Mouse (Mus musculus): Measurements from ENCODE around the gene Snrpa. TPM values are rescaled to one million over a fixed set of nuclear protein-coding genes. Genes with fewer than 3 reads are reported as not detected.

Gene Snrpa
- polyA plus RNA-seq, 1 experiment from 2014 or later = 207 TPM

- Histone ChIP-seq H3K27ac (ENCODE audit: low read depth, low read length) (no peak overlapping the region), H3K9me3 (ENCODE audit: control insufficient read depth, low read length) (no peaks in the 10 kb centered on the region), H3K4me2 (ENCODE audit: low read depth, low read length) (no peak overlapping the region), H3K9ac (replicated peaks; ENCODE audit: low read depth, low read length) (no peak overlapping the region), H3K27me3 (ENCODE audit: control insufficient read depth, insufficient read depth, low read length) (no peaks in the 10 kb centered on the region), H3K4me1 (ENCODE audit: control insufficient read depth, insufficient read depth, low read length) (peaks cover 35% of the 10 kb centered on the region), H3K4me3 (ENCODE audit: low read depth, low read length) (no peak overlapping the region), H3K36me3 (ENCODE audit: control insufficient read depth, insufficient read depth, low read length) (peaks cover 3% of the 10 kb centered on the region; the same call in 1 of the 2 replicates)
- 82% methylated on average over 6 of the region's 6 CpGs for WGBS
- no peak for ATAC-seq (ENCODE audit: low read depth)
Measured at GRCm38 (mm10) chr7:27221939-27222338, 25.9 kb upstream of the Snrpa start.

- peaks cover 15% of the 10 kb centered on the region; the same call in 1 of the 2 replicates for H3K36me3 ChIP-seq (ENCODE audit: control insufficient read depth, insufficient read depth, low read length)
- no peak overlapping the region for H3K9ac ChIP-seq (replicated peaks; ENCODE audit: low read depth, low read length)
- no peak overlapping the region for H3K4me3 ChIP-seq (ENCODE audit: low read depth, low read length)
- H3K27me3 ChIP-seq (ENCODE audit: control insufficient read depth, insufficient read depth, low read length) = no peaks in the 10 kb centered on the region
- H3K9me3 ChIP-seq (ENCODE audit: control insufficient read depth, low read length) = no peaks in the 10 kb centered on the region
- ATAC-seq (ENCODE audit: low read depth) = no peak
- no peak overlapping the region for H3K27ac ChIP-seq (ENCODE audit: low read depth, low read length)
- WGBS = 74% methylated on average over 11 of the region's 11 CpGs
- peaks cover 15% of the 10 kb centered on the region for H3K4me1 ChIP-seq (ENCODE audit: control insufficient read depth, insufficient read depth, low read length)
- H3K4me2 ChIP-seq (ENCODE audit: low read depth, low read length) = no peak overlapping the region
Measured at GRCm38 (mm10) chr7:27219937-27220336, 23.9 kb upstream of the Snrpa start.

- Histone ChIP-seq H3K27me3 (ENCODE audit: control insufficient read depth, insufficient read depth, low read length) (no peaks in the 10 kb centered on the region), H3K4me2 (ENCODE audit: low read depth, low read length) (no peak overlapping the region), H3K27ac (ENCODE audit: low read depth, low read length) (no peak overlapping the region), H3K9me3 (ENCODE audit: control insufficient read depth, low read length) (no peaks in the 10 kb centered on the region), H3K4me3 (ENCODE audit: low read depth, low read length) (no peak overlapping the region), H3K9ac (replicated peaks; ENCODE audit: low read depth, low read length) (no peak overlapping the region), H3K4me1 (ENCODE audit: control insufficient read depth, insufficient read depth, low read length) (0 out of 2 replicates have a peak, but pooled peaks cover 2% of the 10 kb centered on the region), H3K36me3 (ENCODE audit: control insufficient read depth, insufficient read depth, low read length) (peaks cover 15% of the 10 kb centered on the region; the same call in 1 of the 2 replicates)
- ATAC-seq (ENCODE audit: low read depth) = no peak
- 87% methylated on average over 7 of the region's 7 CpGs for WGBS
Measured at GRCm38 (mm10) chr7:27218586-27218985, 22.5 kb upstream of the Snrpa start.

GRCm38 (mm10) chr7:27212626-27213025 is 16.6 kb upstream of the Snrpa start:
- H3K4me3 ChIP-seq (ENCODE audit: low read depth, low read length) = no peak overlapping the region
- no peak overlapping the region for H3K27ac ChIP-seq (ENCODE audit: low read depth, low read length)
- H3K9ac ChIP-seq (replicated peaks; ENCODE audit: low read depth, low read length) = no peak overlapping the region
- H3K4me2 ChIP-seq (ENCODE audit: low read depth, low read length) = no peak overlapping the region
- ATAC-seq (ENCODE audit: low read depth) = no peak
- H3K4me1 ChIP-seq (ENCODE audit: control insufficient read depth, insufficient read depth, low read length) = no peaks in the 10 kb centered on the region
- no peaks in the 10 kb centered on the region for H3K27me3 ChIP-seq (ENCODE audit: control insufficient read depth, insufficient read depth, low read length)
- H3K9me3 ChIP-seq (ENCODE audit: control insufficient read depth, low read length) = no peaks in the 10 kb centered on the region
- 85% methylated on average over 2 of the region's 2 CpGs for WGBS
- H3K36me3 ChIP-seq (ENCODE audit: control insufficient read depth, insufficient read depth, low read length) = peaks cover 58% of the 10 kb centered on the region

- Histone ChIP-seq H3K27ac (ENCODE audit: low read depth, low read length) (no peak overlapping the region), H3K27me3 (ENCODE audit: control insufficient read depth, insufficient read depth, low read length) (no peaks in the 10 kb centered on the region), H3K9ac (replicated peaks; ENCODE audit: low read depth, low read length) (no peak overlapping the region), H3K9me3 (ENCODE audit: control insufficient read depth, low read length) (no peaks in the 10 kb centered on the region), H3K4me2 (ENCODE audit: low read depth, low read length) (no peak overlapping the region), H3K4me3 (ENCODE audit: low read depth, low read length) (no peak overlapping the region), H3K36me3 (ENCODE audit: control insufficient read depth, insufficient read depth, low read length) (peaks cover 23% of the 10 kb centered on the region; the same call in 1 of the 2 replicates), H3K4me1 (ENCODE audit: control insufficient read depth, insufficient read depth, low read length) (no peaks in the 10 kb centered on the region)
- 97% methylated on average over 8 of the region's 8 CpGs for WGBS
- ATAC-seq (ENCODE audit: low read depth) = no peak
Measured at GRCm38 (mm10) chr7:27203730-27204449, 7.8 kb upstream of the Snrpa start.

GRCm38 (mm10) chr7:27198779-27199178 is 2.7 kb upstream of the Snrpa start:
- 95% methylated on average over 8 of the region's 8 CpGs for WGBS
- no peaks in the 10 kb centered on the region for H3K27me3 ChIP-seq (ENCODE audit: control insufficient read depth, insufficient read depth, low read length)
- ATAC-seq (ENCODE audit: low read depth) = no peak
- no peak overlapping the region for H3K27ac ChIP-seq (ENCODE audit: low read depth, low read length)
- H3K4me2 ChIP-seq (ENCODE audit: low read depth, low read length) = no peak overlapping the region
- H3K4me3 ChIP-seq (ENCODE audit: low read depth, low read length) = no peak overlapping the region
- no peak overlapping the region for H3K9ac ChIP-seq (replicated peaks; ENCODE audit: low read depth, low read length)
- no peaks in the 10 kb centered on the region for H3K9me3 ChIP-seq (ENCODE audit: control insufficient read depth, low read length)
- H3K4me1 ChIP-seq (ENCODE audit: control insufficient read depth, insufficient read depth, low read length) = peaks cover 14% of the 10 kb centered on the region
- H3K36me3 ChIP-seq (ENCODE audit: control insufficient read depth, insufficient read depth, low read length) = 0 out of 2 replicates have a peak, but pooled peaks cover 4% of the 10 kb centered on the region

GRCm38 (mm10) chr7:27198355-27198754 is 2.3 kb upstream of the Snrpa start:
- Histone ChIP-seq H3K9ac (replicated peaks; ENCODE audit: low read depth, low read length) (no peak overlapping the region), H3K27me3 (ENCODE audit: control insufficient read depth, insufficient read depth, low read length) (no peaks in the 10 kb centered on the region), H3K4me1 (ENCODE audit: control insufficient read depth, insufficient read depth, low read length) (peaks cover 18% of the 10 kb centered on the region), H3K4me3 (ENCODE audit: low read depth, low read length) (no peak overlapping the region), H3K9me3 (ENCODE audit: control insufficient read depth, low read length) (no peaks in the 10 kb centered on the region), H3K36me3 (ENCODE audit: control insufficient read depth, insufficient read depth, low read length) (0 out of 2 replicates have a peak, but pooled peaks cover 2% of the 10 kb centered on the region), H3K4me2 (ENCODE audit: low read depth, low read length) (no peak overlapping the region), H3K27ac (ENCODE audit: low read depth, low read length) (no peak overlapping the region)
- no peak for ATAC-seq (ENCODE audit: low read depth)

GRCm38 (mm10) chr7:27197634-27198033 is 1.6 kb upstream of the Snrpa start:
- H3K4me2 ChIP-seq (ENCODE audit: low read depth, low read length) = no peak overlapping the region
- WGBS = 93% methylated on average over 8 of the region's 8 CpGs
- 0 out of 2 replicates have a peak, but pooled peaks cover 2% of the 10 kb centered on the region for H3K36me3 ChIP-seq (ENCODE audit: control insufficient read depth, insufficient read depth, low read length)
- H3K9ac ChIP-seq (replicated peaks; ENCODE audit: low read depth, low read length) = no peak overlapping the region
- H3K4me1 ChIP-seq (ENCODE audit: control insufficient read depth, insufficient read depth, low read length) = peaks cover 18% of the 10 kb centered on the region
- H3K27ac ChIP-seq (ENCODE audit: low read depth, low read length) = no peak overlapping the region
- no peaks in the 10 kb centered on the region for H3K9me3 ChIP-seq (ENCODE audit: control insufficient read depth, low read length)
- H3K4me3 ChIP-seq (ENCODE audit: low read depth, low read length) = no peak overlapping the region
- no peaks in the 10 kb centered on the region for H3K27me3 ChIP-seq (ENCODE audit: control insufficient read depth, insufficient read depth, low read length)
- ATAC-seq (ENCODE audit: low read depth) = no peak

- Histone ChIP-seq H3K4me1 (ENCODE audit: control insufficient read depth, insufficient read depth, low read length) (peaks cover 18% of the 10 kb centered on the region), H3K4me3 (ENCODE audit: low read depth, low read length) (no peak overlapping the region), H3K9me3 (ENCODE audit: control insufficient read depth, low read length) (no peaks in the 10 kb centered on the region), H3K27me3 (ENCODE audit: control insufficient read depth, insufficient read depth, low read length) (no peaks in the 10 kb centered on the region), H3K27ac (ENCODE audit: low read depth, low read length) (no peak overlapping the region), H3K36me3 (ENCODE audit: control insufficient read depth, insufficient read depth, low read length) (peaks cover 4% of the 10 kb centered on the region), H3K9ac (replicated peaks; ENCODE audit: low read depth, low read length) (no peak overlapping the region), H3K4me2 (ENCODE audit: low read depth, low read length) (no peak overlapping the region; the same call in 1 of the 2 replicates)
- no peak for ATAC-seq (ENCODE audit: low read depth)
- 86% methylated on average over 3 of the region's 3 CpGs for WGBS
Measured at GRCm38 (mm10) chr7:27197136-27197535, 1.1 kb upstream of the Snrpa start.

Data from neural tube, embryonic 14.5 days (tissue).